Mouse (Mus musculus): ENCODE results near the gene Fam161b. TPM values are rescaled to one million over a fixed set of nuclear protein-coding genes. Genes with fewer than 3 reads are reported as not detected.

The Fam161b gene
- polyA plus RNA-seq, 1 experiment, result 10.9 TPM

DNA sequence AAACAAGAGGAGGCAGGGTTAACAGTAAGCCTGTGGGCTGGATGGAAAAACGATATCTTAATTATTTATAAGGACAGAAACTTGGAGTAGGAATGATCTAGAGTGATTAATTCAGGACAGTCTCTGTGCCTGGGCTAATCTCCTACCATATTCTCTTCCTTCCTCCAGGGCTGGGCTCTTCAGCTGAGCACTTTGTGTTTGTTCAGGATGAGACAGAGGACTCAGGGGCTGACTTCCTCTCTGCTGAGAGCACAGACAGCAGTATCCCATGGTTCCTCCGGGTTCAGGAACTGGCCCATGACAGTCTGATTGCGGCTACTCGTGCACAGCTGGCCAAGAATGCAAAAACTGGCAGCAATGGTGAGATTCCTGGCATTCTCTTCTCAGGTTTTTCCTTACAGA lies 34.5 kb downstream of the Fam161b start:
- no peaks in the 10 kb centered on the region for H3K4me1 ChIP-seq (ENCODE audit: control insufficient read depth, insufficient read depth, low read length)
- DNase-seq, result no peak
- H3K4me3 ChIP-seq (replicated peaks; ENCODE audit: insufficient read depth, low read depth, low read length), result no peak overlapping the region
- TF ChIP-seq CTCF (IDR thresholded peaks at IDR 0.05; ENCODE audit: borderline replicate concordance, insufficient read depth, low read depth, low read length) (no peak), POLR2A (IDR thresholded peaks at IDR 0.05; ENCODE audit: borderline replicate concordance, insufficient read depth, low read length) (no peak)
- WGBS, result 66% methylated on average over 4 of the region's 4 CpGs
- H3K27me3 ChIP-seq (ENCODE audit: control insufficient read depth, insufficient read depth, low read length), result no peaks in the 10 kb centered on the region
- no peak overlapping the region for H3K27ac ChIP-seq (ENCODE audit: insufficient read depth, low read length)

DNA sequence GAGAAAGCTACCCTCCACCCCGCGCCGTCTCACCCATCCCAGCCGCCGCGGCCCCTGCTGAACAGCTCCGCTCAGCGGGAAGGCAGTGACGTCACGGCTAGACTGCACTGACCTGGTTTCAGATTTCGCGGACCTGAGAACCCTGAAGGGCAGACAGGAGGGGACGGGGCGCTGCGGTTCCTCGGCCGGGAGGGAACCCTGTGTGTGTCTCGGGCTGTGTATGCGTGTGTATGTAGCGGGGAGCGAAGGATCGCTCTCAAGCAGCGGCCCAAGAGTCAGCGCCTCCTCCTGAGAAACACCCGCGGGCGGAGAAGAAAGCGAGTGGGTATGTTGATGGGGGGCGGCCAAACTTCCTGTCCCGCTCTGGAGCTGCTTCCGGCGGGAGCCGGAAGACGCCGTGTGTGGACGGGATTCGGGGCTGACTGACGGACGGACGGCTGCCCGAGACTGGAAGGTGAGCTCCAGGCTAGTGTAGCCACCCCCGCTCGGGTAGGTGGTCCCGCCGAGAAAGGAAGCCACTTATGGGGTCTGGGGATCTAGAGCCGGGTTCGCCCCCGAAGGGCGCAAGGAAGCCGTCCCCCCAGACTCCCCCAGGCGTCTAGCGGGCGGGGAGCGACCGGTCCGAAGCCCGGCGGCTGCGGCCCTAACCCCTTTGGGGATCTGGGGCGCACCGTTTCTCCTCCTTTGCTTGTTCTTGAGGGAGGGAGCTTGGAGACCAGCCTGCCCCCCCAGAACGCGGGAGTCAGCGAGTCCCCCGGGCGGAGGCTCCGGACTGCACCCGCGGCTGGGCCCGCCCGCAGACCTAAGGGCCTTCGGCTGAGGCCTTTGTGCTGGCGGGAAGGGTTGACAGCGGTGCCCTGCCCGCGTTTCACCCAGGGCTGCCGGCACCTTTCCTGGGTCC lies 44.7 kb downstream of the Fam161b start, which contains the start of gene Zfp410:
Gene Zfp410 (plus strand): TSS at position 132 of the 901 bp plus-strand sequence.
- under 1% methylated on average over 77 of the region's 77 CpGs for WGBS
- no peaks in the 10 kb centered on the region for H3K27me3 ChIP-seq (ENCODE audit: control insufficient read depth, insufficient read depth, low read length)
- DNase-seq, result peak; percentile 91 to 95

DNA sequence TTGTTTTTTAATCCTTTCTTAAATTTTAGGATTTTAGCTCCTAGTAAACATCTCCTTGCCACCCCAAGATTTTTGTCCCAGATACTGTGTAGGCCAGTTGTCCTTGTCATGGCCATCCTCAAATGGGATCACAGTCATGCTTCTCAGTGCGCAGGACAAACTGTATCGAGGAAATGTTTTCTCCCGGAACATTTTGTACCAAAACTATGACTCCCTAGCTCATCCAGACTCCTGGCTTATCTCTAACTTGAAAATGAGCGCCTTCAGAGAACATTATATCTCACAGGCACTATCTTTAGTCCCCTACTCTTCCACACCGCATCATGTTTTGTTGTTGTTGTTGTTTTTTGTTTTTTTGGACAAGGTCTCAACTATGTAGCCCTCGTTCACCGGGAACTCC lies 45.6 kb downstream of the Fam161b start:
- DNase-seq, result no peak
- H3K4me3 ChIP-seq (replicated peaks; ENCODE audit: insufficient read depth, low read depth, low read length), result peak overlapping the region; percentile 85
- no peak overlapping the region for H3K27ac ChIP-seq (ENCODE audit: insufficient read depth, low read length)
- 16% methylated on average over 7 of the region's 7 CpGs for WGBS
- TF ChIP-seq CTCF (IDR thresholded peaks at IDR 0.05; ENCODE audit: borderline replicate concordance, insufficient read depth, low read depth, low read length) (no peak), POLR2A (IDR thresholded peaks at IDR 0.05; ENCODE audit: borderline replicate concordance, insufficient read depth, low read length) (no peak)
- no peaks in the 10 kb centered on the region for H3K4me1 ChIP-seq (ENCODE audit: control insufficient read depth, insufficient read depth, low read length)
- no peaks in the 10 kb centered on the region for H3K27me3 ChIP-seq (ENCODE audit: control insufficient read depth, insufficient read depth, low read length)

More for the DNA sequence above, 44.7 kb downstream of the Fam161b start, which contains the start of gene Zfp410:
- no peak for TF ChIP-seq CTCF (IDR thresholded peaks at IDR 0.05; ENCODE audit: borderline replicate concordance, insufficient read depth, low read depth, low read length)
- TF ChIP-seq POLR2A (IDR thresholded peaks at IDR 0.05; ENCODE audit: borderline replicate concordance, insufficient read depth, low read length), result peak; percentile 50; the same call in 1 of the 2 replicates
- no peaks in the 10 kb centered on the region for H3K4me1 ChIP-seq (ENCODE audit: control insufficient read depth, insufficient read depth, low read length)
- H3K4me3 ChIP-seq (replicated peaks; ENCODE audit: insufficient read depth, low read depth, low read length), result peak within 1 kb of the TSS; percentile 85
- H3K27ac ChIP-seq (ENCODE audit: insufficient read depth, low read length), result peak within 1 kb of the TSS; percentile 91

DNA sequence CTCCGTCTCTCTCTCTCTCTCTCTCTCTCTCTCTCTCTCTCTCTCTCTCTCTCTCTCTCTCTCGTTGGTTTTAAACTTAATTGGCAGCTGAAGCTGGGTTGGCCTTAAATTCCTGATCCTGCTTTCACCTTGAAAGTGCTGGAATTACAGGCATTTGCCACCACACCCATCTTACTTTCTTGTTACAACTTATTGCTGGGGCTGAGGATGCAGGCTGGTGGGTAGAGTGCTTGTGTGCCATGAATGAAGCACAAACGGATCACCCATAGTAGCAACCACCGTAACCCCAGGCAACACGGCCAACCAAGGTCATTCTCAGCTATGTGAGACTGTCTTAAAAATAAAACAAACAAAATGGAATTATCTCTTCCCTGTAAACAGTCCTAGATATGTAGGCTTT lies 50.3 kb downstream of the Fam161b start:
- Histone ChIP-seq H3K4me3 (replicated peaks; ENCODE audit: insufficient read depth, low read depth, low read length) (no peak overlapping the region), H3K27me3 (ENCODE audit: control insufficient read depth, insufficient read depth, low read length) (no peaks in the 10 kb centered on the region), H3K4me1 (ENCODE audit: control insufficient read depth, insufficient read depth, low read length) (no peaks in the 10 kb centered on the region), H3K27ac (ENCODE audit: insufficient read depth, low read length) (no peak overlapping the region)
- 67% methylated on average over 4 of the region's 5 CpGs for whole genome bisulfite sequencing
- no peak for DNase-seq
- no peak for TF ChIP-seq POLR2A (IDR thresholded peaks at IDR 0.05; ENCODE audit: borderline replicate concordance, insufficient read depth, low read length)
- TF ChIP-seq CTCF (IDR thresholded peaks at IDR 0.05; ENCODE audit: borderline replicate concordance, insufficient read depth, low read depth, low read length), result no peak

DNA sequence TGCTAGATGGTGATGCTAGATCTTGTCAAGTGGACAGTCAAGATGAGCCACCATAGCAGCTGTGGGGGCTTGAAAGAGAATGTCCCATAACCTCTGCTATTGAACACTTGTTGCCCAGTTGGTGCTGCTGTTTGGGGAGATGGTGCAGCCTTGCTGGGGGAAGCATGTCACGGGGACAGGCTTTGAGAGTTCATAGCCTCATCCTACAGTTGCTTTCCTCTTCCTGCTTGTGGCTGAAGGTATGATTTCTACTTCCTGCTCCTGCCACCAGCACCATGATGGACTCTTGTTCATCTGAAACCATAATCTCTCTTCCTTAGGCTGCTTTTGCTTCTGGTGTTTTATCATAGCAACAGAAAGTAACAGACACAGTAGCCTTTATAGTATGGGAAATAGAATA lies 57.1 kb downstream of the Fam161b start:
- TF ChIP-seq POLR2A (IDR thresholded peaks at IDR 0.05; ENCODE audit: borderline replicate concordance, insufficient read depth, low read length) (no peak), CTCF (IDR thresholded peaks at IDR 0.05; ENCODE audit: borderline replicate concordance, insufficient read depth, low read depth, low read length) (no peak)
- H3K27ac ChIP-seq (ENCODE audit: insufficient read depth, low read length), result no peak overlapping the region
- WGBS, result 83% methylated on average over 1 of the region's 1 CpGs
- H3K27me3 ChIP-seq (ENCODE audit: control insufficient read depth, insufficient read depth, low read length), result no peaks in the 10 kb centered on the region
- no peak for DNase-seq
- no peaks in the 10 kb centered on the region for H3K4me1 ChIP-seq (ENCODE audit: control insufficient read depth, insufficient read depth, low read length)
- H3K4me3 ChIP-seq (replicated peaks; ENCODE audit: insufficient read depth, low read depth, low read length), result no peak overlapping the region

DNA sequence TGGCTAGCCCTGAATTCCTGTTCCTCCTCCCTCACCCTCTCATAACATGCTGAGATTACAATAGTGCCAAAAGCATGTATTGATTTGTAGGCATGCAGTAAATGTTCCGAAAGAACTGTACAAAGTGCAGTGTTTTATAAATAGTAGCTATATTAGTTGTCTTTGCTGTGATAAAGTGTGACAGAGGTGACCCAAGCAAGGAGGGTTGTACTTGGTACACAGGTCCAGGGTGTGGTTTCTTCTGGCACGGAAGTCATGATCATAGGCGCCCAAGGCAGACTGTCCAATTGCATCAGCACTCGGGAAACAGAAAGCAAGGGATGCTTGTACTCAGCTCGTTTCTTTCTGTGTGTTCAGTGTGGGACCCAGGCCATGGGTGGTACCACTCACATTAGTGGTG lies 57.5 kb downstream of the Fam161b start:
- Histone ChIP-seq H3K4me1 (ENCODE audit: control insufficient read depth, insufficient read depth, low read length) (no peaks in the 10 kb centered on the region), H3K27ac (ENCODE audit: insufficient read depth, low read length) (no peak overlapping the region), H3K4me3 (replicated peaks; ENCODE audit: insufficient read depth, low read depth, low read length) (no peak overlapping the region), H3K27me3 (ENCODE audit: control insufficient read depth, insufficient read depth, low read length) (no peaks in the 10 kb centered on the region)
- WGBS, result 85% methylated on average over 5 of the region's 5 CpGs
- no peak for TF ChIP-seq POLR2A (IDR thresholded peaks at IDR 0.05; ENCODE audit: borderline replicate concordance, insufficient read depth, low read length)
- TF ChIP-seq CTCF (IDR thresholded peaks at IDR 0.05; ENCODE audit: borderline replicate concordance, insufficient read depth, low read depth, low read length), result no peak
- no peak for DNase-seq

DNA sequence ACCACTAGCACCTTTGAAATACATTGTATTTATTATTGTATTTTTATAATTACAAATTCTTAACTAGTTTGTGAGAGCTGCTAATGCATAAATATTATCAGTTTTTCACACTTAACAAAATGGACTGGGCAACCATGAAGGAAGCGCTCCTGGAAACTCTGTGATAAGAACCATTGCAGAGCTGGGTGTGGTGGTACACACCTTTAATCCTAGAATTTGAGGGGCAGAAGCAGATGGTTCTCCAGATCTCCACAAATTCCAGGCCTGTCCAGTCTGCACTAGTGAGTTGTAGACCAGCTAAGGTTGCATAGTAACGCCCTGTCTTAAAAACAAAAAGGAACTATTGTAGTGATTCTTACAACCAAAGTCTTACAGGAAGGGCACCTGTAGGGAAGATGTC lies 62.4 kb downstream of the Fam161b start:
- DNase-seq, result no peak
- no peak overlapping the region for H3K4me3 ChIP-seq (replicated peaks; ENCODE audit: insufficient read depth, low read depth, low read length)
- 97% methylated on average over 2 of the region's 2 CpGs for WGBS
- no peak for TF ChIP-seq CTCF (IDR thresholded peaks at IDR 0.05; ENCODE audit: borderline replicate concordance, insufficient read depth, low read depth, low read length)
- TF ChIP-seq POLR2A (IDR thresholded peaks at IDR 0.05; ENCODE audit: borderline replicate concordance, insufficient read depth, low read length), result no peak
- no peak overlapping the region for H3K27ac ChIP-seq (ENCODE audit: insufficient read depth, low read length)
- no peaks in the 10 kb centered on the region for H3K4me1 ChIP-seq (ENCODE audit: control insufficient read depth, insufficient read depth, low read length)
- no peaks in the 10 kb centered on the region for H3K27me3 ChIP-seq (ENCODE audit: control insufficient read depth, insufficient read depth, low read length)

DNA sequence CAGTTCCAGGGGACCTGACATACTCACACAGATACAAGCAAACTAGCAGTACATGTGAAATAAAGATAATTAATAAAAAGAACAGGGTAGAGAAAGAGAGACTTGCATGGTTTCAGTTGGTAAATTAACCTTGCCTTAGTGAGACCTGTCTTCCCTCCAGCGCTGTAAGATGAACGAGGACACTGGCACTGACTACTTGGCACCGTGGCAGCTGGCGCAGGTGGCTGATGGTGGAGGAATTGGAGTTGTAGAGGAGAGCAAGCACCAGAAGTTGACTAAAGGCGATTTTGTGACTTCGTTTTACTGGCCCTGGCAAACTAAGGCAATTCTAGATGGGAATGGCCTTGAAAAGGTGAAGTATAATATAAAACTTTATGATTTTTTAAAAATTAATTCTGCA lies 63.8 kb downstream of the Fam161b start:
- no peaks in the 10 kb centered on the region for H3K4me1 ChIP-seq (ENCODE audit: control insufficient read depth, insufficient read depth, low read length)
- no peak for DNase-seq
- H3K4me3 ChIP-seq (replicated peaks; ENCODE audit: insufficient read depth, low read depth, low read length), result no peak overlapping the region
- H3K27ac ChIP-seq (ENCODE audit: insufficient read depth, low read length), result no peak overlapping the region
- 58% methylated on average over 6 of the region's 6 CpGs for WGBS
- no peaks in the 10 kb centered on the region for H3K27me3 ChIP-seq (ENCODE audit: control insufficient read depth, insufficient read depth, low read length)
- no peak for TF ChIP-seq CTCF (IDR thresholded peaks at IDR 0.05; ENCODE audit: borderline replicate concordance, insufficient read depth, low read depth, low read length)
- TF ChIP-seq POLR2A (IDR thresholded peaks at IDR 0.05; ENCODE audit: borderline replicate concordance, insufficient read depth, low read length), result no peak

Other genes starting within 250 kb of the Fam161b start
- gene Dnal1, start 247.5 kb downstream of the Fam161b start, polyA plus RNA-seq (2012; rRNA removed), result 22.6 and 23.8 TPM in 2 replicates
- gene Pnma1, start 213.3 kb downstream of the Fam161b start, polyA plus RNA-seq (2012; rRNA removed), result 0.68 and 0.84 TPM in 2 replicates
- gene Elmsan1, start 143.0 kb downstream of the Fam161b start, polyA plus RNA-seq (2012; rRNA removed), result 8.4 and 9.7 TPM in 2 replicates
- gene Ptgr2, start 76.6 kb downstream of the Fam161b start, polyA plus RNA-seq (2012; rRNA removed), result 28.8 and 30.2 TPM in 2 replicates
- gene Zfp410, start 45.0 kb downstream of the Fam161b start, polyA plus RNA-seq (2012; rRNA removed), result 44.4 and 52.4 TPM in 2 replicates
- 39.9 and 45.0 TPM in 2 replicates for gene Coq6, start 176 bp downstream of the Fam161b start, polyA plus RNA-seq (2012; rRNA removed)
- gene Entpd5, start 47.2 kb upstream of the Fam161b start, polyA plus RNA-seq (2012; rRNA removed), result 26.2 and 29.0 TPM in 2 replicates
- 4.3 and 4.4 TPM in 2 replicates for gene Bbof1, start 47.2 kb upstream of the Fam161b start, polyA plus RNA-seq (2012; rRNA removed)
- 17.6 and 20.2 TPM in 2 replicates for gene Rnf113a2, start 55.4 kb upstream of the Fam161b start, polyA plus RNA-seq (2012; rRNA removed)
- 39.4 and 43.7 TPM in 2 replicates for gene Aldh6a1, start 89.2 kb upstream of the Fam161b start, polyA plus RNA-seq (2012; rRNA removed)
- 31.1 and 34.7 TPM in 2 replicates for gene Lin52, start 89.6 kb upstream of the Fam161b start, polyA plus RNA-seq (2012; rRNA removed)
- gene Vsx2, start 207.9 kb upstream of the Fam161b start, polyA plus RNA-seq (2012; rRNA removed), result 1.6 and 2.2 TPM in 2 replicates

Measured in cerebellum, adult 2 months (tissue).